Mouse (Mus musculus) adrenal gland, postnatal 4 days (tissue): Measurements from ENCODE around the gene Coa7. TPM values are rescaled to one million over a fixed set of nuclear protein-coding genes. Genes with fewer than 3 reads are reported as not detected.
"Not testable (repeated sequence)": the region's sequence is repeated elsewhere in the genome, so short reads cannot be mapped to it uniquely, and the experiment has no call there.

Experiments
- DNase-seq, 2 experiments: peaks; one replicate each; pipeline ENCODE4 v3.0.0; 2021 to 2022; ENCODE audit warnings: low spot score in 2 of 2, mixed read lengths in 2 of 2
- total RNA-seq, 2 experiments: library from RNA; stranded (reverse); gene quantifications; 2 replicates each; pipeline ENCODE4 v1.2.3; 2021

Coa7 gene
- total RNA-seq, 2 experiments from 2014 or later: 58.6 to 59.5 TPM

DNA sequence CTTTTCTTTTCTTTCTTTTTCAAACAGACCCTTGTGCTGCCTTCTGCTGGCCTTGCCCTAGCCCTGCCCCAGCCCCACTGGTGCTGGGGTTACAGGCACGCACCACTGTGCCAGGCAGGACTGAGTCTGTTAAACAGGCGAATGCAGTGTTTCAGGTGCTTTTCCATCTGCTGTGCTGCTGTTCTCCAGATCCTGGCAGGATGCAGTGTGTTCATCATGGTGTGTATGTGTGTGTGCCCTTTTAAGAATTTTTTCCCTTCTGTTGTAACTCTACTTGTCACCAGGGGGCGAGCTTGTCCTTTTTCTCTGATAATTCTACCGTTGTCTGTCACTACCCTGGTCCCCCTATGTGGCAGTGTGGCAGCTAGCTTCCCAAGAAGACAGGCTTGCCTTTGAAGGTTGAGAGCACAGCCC is 11.3 kb downstream of the Coa7 start:
- no peak for DNase-seq

DNA sequence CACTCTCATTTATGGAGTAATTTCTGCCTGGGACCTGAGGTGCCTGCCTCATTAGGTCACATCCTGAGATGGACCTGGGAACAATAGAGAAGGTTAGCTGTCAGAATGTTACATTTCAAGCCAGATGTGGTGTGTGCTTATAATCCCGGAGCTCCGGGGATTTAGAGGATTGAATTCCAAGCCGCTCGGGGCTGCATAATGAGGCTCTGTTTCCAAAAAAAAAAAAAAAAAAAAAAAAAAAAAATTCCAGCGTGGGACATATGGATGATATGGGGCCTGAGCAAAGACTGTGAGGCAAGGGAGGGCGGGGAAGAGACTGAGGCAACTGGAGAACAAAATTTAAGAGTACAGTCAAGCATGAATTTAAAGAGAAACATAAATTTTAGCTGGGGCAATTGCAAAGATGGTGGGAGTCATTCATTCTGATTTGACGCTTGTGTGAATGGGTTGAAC is 16.7 kb downstream of the Coa7 start:
- DNase-seq: no peak

GRCm38 (mm10) chr4:108345826-108346225 is 17.9 kb downstream of the Coa7 start:
- DNase-seq: no peak

DNA sequence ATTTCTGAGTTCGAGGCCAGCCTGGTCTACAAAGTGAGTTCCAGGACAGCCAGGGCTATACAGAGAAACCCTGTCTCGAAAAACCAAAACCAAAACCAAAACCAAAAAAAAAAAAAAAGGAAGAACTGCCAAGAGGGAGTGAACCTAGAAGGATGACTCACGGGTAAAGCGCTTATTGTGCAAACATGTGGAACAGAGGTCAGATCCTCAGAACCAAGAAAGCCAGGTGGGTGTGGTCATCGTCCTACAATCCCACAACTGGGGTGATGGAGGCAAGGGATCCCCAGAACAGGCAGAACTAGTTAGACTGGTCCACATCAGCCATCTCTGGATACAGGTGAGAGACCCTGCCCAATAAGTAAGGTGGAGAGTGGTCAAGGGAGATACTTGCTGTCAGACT is 19.2 kb downstream of the Coa7 start:
- no peak for DNase-seq

DNA sequence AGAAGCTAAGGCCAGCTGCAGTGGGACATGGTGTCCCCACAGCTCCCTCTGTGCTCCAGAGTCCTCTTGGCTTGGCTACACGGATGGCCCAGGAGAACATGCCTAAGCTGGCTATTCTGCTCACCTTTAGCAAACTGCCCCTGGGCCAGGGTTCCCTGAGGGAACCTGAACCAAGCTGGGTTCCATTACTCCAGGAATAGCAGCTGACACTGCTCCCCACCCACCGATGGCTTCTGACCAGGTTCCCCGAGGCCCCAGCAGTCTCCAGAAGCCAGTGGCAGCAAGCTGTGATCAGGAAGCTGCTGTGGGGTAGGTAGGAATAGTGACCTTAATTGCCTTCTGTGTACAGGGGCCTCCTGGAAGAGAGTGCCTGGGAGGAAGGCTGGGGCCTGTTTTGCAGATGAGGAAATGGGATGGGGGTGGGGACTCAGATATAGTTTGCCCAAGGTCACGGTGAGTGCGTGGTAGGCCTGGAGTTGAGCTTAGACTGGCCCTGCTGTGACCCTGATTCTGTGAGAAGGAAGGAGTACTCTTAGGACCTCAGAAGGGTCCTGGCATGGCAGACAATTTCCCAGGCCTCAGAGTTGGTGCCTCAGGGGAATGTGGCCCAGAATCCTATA is 20.4 kb downstream of the Coa7 start:
- no peak for DNase-seq

- no peak for DNase-seq
Measured at GRCm38 (mm10) chr4:108349064-108349463, 21.1 kb downstream of the Coa7 start.

DNA sequence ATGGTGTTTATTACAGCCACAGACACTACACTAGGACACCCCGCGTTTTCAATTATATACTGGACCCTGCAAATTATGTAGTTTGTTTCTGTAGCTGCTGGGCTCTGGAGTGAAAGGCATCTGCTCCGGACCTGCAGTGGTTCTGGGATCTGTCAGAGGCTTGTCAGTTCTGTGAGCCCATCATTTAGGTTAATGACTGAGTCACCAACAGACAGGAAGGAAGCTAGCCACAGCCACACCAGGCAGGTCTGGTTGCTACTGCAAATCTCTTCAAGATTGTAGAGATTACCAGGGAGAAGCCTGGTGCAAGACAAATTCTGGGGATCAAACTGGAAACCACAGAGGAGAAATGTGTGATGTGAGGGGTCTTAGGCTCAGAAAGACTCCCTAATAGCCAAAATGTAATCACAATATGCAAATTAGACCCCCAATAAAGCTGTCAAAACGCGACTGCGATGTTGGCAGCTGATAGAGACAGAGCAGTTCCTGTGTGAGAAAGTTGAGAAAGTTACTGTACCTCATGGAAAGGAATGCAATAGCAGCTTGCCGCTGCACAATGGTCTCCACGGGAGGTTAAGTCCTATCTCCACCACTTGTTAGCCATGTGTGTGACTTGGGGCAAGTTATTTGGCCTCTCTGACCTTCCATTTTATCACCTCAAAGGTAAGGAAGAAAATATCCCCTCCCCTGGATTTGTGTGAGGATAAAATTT is 22.1 kb downstream of the Coa7 start:
- DNase-seq: no peak

DNA sequence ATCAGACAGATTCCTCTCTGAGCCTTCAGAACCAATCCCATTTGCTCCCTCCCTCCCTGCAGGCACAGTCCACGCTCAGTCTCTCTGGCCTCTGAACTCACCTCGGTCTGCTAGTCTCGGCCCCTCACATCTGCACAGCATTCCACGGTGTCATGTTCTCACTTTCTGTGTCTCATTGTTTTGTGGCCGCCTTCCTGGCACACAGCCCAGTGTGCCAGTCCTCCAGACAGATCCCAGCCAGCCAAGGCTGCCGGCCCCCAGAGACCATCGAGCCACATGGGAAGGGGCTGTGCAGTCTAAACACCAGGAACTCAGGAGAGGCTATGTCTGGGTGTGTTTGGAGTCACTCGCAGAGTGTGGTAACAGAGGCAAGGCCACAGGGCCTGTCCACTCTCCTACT is 22.9 kb downstream of the Coa7 start:
- no peak for DNase-seq

- DNase-seq: not testable (repeated sequence)
Measured at GRCm38 (mm10) chr4:108353591-108353990, 25.7 kb downstream of the Coa7 start.

- DNase-seq: no peak
Measured at GRCm38 (mm10) chr4:108357458-108357857, 29.5 kb downstream of the Coa7 start.

DNA sequence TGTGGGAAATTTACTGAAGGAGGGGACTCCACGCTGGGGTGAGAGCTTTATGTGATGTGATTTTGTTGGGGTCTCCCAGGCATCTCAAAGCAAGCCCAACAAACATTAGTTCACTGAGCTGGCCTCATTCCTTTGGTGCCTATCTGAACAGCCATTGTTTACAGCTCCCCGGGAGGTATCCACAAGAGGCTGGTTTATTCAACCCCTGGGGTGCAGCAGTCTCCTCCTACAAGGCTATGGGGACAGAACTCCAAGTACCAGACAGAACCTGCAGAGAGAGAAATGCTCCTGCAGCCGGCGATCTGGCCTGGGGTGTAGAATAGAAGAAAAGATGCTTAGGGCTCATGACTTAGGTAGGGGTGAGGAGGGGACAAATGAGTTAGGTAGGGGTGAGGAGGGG is 30.6 kb downstream of the Coa7 start:
- no peak for DNase-seq

- DNase-seq: no peak
Measured at GRCm38 (mm10) chr4:108360136-108361055, 32.5 kb downstream of the Coa7 start.

DNA sequence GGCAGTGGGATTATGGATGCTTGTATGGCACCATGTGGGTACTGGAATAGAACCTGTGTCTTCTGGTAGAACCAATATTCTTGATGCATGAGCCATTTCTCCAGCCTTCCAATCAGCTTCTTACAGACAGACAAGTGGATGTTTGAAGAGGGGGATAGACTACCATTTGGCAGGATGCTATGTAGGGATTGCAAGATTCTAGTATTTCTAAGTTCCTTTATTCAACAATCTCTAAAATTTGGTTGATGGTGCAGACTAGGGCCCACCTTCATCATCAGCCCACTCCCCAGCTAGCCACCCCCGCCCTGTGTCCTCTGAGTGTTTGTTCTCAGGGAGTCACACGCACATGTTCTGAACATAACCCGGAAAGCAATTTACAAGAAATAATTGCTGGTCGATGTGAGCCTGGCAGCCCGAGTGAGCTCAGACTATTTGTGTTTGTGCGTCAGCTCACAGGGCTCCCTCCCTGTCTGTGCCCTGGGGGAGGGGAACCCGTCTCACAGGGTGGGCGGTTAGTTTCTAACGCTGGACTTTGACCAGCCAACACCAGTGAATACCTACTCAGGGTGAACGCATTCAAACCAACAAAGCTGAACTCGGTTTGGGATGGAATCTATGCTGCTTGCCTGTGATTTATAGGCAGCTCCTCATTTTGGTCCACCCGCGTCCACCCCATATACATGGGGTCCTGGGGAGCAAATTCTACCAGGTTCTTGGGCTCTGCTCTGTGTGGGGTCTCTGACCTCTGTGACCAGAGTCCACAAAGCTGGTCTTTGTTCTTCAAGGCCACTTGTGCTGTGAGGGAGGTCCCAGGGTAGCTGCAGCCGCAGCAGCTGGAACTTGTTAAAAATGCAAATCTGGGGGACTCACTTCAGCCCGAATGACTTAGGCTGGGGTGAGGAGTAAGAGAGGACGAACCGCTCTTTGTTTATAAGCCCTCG is 34.7 kb downstream of the Coa7 start:
- no peak for DNase-seq

DNA sequence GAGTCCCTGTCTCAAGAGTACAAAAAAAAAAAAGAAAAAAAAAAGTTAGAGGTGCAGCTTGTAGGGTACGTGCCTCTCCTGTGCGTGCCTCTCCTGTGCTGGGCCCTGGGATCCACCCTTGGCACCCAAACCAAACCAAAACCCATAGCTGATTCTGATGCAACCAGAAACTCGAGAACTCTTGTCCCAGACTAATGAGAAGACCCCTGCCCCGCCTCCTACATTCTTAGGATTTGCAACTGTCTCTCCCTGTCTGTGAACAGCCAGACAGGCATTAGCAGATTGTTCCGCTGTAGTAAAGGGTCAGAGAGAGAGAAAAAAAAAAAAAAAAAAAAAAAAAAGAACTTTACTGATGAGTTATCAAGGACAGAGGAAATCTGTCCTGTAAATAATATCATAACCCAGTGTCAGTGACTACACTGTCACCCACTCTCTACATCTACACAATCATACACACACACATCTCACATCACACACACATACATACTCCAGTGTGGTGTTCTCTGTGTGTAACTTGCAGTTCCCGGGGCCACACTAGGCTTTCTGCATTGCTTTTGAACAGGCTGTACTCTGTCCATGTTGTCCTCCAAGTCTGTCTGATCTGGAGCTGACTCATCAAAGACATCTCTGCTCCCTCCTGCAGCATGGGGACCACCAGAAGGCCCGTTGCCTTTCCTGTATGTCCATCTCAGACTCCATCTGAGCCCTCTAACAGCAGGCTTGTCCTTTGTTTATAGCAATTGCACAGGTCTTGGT is 35.6 kb downstream of the Coa7 start:
- no peak for DNase-seq

DNA sequence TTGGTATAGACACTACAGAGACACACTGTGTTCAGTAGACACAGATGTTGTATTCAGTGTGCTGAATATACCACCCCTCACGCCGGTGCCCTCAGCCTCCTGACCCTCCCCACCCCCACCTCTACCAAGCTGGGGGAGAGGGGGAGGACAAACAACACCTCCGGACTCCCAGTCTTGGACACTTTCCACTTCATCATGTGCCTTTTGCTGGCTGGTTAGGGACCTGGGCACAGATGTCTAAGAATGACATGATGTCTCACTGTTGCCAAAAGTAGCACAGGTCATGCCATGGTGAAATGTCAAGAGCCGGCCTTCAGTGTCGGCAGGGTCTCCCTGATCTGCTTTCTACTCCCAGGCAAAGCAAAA is 36.2 kb downstream of the Coa7 start:
- DNase-seq: no peak

GRCm38 (mm10) chr4:108369254-108369653 is 41.3 kb downstream of the Coa7 start:
- no peak for DNase-seq

DNA sequence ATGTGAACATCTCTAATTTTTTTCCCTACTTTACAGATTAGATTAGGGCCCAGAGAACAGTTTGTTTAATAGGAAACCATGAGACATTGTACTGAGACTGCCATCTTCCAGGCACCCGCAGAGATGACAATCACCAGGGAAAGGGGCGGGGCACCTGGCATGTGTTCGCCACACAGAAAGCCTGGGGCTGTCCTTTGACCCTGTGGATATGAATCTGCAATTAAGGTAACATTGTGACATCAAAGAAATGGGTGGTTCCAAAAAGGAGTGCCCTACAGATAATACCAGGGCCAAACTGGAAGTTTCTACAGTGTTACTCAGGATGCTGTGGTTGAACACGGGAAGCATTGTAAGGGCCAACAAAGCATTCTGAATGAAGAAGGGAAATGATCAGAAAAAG is 42.5 kb downstream of the Coa7 start:
- DNase-seq: no peak

- DNase-seq: no peak
Measured at GRCm38 (mm10) chr4:108371421-108371820, 43.5 kb downstream of the Coa7 start.

DNA sequence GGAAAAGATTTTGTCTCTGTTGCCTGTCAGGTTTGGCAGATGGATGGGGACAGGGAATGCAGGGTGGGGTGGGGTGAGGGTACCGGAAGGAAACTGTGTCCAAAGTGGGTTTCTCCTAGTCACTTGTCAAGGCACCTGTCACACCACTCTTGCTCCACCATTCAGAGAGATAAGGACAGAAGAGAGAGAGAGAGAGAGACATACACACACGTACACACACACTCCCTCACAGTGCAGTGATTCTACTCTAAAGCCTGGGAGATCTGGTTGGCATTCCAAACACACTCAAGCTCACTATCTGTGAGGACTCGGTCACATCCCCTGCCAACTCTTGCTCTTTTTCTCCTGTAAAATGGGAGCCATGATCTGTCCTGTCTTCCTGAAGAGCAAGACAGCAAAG is 44.2 kb downstream of the Coa7 start:
- no peak for DNase-seq

DNA sequence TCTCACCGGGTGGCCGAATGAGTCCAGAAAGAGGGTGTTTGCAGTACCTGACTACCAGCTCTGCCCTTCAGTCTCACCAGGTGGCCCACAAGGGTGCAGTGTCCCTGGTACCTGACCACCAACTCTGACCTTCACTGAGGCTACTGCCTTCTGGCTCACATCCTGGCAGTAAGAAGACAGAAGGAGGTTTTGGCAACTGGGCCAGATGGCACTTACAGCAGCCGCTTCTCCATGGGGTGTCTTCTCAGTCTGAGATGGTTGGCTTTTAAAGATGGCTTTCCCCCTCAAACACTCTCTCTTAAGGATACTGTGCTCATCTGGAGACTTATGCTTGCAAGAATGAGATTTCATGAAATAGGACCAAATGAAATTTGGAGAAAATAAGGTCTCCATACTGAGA is 51.5 kb downstream of the Coa7 start:
- DNase-seq: no peak
